Mouse (Mus musculus): Measurements from ENCODE around the gene Tmem14c. TPM values are rescaled to one million over a fixed set of nuclear protein-coding genes. Genes with fewer than 3 reads are reported as not detected.

Gene Tmem14c
- total RNA-seq, 2 experiments from 2014 or later: 56.1 to 57.2 TPM

DNA sequence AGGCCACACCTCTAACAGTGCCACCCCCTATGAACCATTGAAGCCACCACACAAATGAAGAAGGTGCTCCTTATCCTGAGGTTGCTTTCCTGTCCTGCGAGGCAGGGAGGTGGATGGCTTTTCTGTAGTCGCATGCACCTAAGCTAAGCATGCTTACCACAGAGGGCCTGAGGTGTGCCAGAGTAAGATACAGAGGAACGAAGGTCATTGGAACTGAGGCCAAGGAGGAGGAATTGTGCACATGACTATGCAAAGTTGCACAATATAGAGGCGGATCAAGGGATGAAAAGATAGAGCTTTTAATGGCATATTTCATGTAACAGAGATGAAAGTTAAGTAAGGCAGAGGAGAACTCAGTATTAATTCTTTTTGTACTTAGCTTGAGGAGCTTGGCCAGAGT lies 9.8 kb upstream of the Tmem14c start:
- DNase-seq: no peak
- intact Hi-C loops (cut with DNase I): no loop called here

DNA sequence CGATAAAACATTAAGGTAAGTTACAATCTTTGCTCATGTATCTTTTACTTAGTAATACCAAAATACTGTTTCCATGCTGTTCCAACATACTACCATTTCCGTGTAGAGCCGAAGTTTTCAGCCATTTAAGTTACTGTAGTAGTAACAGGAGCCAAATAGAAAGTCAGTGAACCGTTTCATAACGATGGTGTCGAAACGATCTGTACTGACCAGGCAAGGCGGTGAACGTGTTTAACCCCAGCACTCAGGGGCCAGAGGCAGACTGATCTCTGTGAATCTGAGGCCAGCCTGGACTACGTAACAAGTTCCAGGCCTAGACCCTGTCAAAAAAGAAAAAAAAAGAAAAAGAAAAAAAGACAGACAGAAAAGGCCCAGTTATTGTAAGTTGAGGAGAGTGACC lies 7.8 kb upstream of the Tmem14c start:
- DNase-seq: no peak
- intact Hi-C loops (cut with DNase I): no loop called here

DNA sequence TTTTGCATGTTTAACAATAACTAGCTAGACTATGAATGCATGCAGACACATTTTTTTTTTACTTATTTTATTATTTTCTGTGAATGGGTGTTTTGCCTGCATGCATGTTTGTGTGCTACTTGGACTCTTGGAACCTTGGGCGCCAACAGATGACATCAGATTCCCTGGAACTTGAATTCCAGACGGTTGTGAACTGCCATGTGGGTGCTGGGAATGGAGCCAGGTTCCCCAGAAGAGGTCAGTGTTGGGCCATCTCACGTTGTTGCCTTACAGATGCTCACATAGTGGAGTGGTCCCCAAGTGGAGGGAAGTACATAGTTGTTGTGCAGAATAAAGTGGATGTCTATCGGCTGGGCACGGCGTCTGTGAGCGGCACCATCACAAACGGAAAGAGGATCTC lies 7.1 kb upstream of the Tmem14c start:
- no peak for DNase-seq
- intact Hi-C loops (cut with DNase I): no loop called here

DNA sequence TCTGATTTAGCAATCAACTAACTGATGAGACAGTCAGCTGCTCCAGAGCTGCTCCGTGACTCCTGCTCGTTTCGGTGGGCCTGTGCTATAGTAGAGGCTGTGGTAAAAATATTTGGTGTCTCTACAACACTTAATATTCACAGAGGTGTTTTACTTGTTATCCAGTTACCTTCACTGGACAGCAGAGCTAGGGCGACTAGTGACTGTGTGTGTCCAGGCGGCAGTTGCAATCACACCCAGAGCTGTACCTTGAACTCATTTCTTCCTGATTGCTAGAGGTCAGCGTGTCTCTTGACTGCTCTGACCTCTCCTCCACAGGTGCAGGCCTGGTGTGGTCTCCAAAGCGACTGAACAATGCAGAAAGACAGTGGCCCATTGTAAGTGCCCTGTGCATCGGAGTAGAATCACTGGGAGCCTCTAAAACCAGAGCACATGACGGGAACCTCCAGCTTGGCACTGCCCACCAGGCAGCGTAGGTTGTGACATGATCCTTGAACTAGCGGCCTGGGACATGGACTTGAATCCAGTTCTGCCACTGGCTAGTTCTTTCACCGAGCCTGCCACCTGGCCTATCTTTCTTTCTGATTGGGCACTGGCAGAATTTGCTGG lies 809 bp downstream of the Tmem14c start:
- no peak for DNase-seq
- intact Hi-C loops (cut with DNase I): loop anchor here (10.0 kb wide), 1 partner anchor 218 kb away; no protein-coding TSS in a partner anchor

DNA sequence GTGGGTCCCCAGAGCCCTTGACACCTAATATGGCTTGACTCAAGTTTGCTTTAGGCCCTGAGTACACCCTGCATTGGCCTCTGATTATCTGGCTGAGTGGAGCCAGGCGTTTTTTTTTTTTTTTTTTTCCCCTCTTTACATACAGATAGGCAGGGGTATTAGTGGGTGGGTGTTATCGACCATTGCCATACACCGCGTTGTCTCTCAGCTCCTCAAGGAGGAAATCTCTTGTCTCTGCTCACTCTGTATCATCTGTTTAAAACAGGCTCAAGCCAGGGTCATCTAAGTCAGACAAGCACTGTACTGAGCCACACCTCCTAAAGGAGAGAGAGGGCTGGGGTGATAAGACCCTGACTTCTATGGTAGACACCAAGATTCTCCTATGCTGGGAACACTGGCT lies 1.7 kb downstream of the Tmem14c start:
- no peak for DNase-seq
- intact Hi-C loops (cut with DNase I): loop anchor here (10.0 kb wide), 1 partner anchor 217 kb away; no protein-coding TSS in a partner anchor

DNA sequence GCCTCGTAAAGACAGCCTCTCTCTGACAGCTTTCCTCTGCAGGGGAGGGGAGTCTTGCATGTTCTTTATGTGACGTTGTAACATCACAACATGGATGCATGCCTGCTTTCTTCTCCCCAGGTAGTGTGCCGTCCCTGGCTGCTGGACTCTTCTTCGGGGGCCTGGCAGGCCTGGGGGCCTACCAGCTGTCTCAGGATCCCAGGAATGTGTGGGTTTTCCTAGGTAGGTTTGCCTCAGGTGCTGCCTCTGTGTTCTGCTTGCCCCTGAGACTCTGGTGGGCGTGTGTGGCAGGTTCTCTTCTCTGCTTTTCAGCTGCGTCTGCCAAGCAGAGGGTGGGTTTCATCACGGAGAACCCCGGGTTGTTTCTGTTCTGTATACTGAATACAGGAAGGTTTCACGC lies 2.1 kb downstream of the Tmem14c start:
- intact Hi-C loops (cut with DNase I): loop anchor here (10.0 kb wide), 1 partner anchor 217 kb away; no protein-coding TSS in a partner anchor

DNA sequence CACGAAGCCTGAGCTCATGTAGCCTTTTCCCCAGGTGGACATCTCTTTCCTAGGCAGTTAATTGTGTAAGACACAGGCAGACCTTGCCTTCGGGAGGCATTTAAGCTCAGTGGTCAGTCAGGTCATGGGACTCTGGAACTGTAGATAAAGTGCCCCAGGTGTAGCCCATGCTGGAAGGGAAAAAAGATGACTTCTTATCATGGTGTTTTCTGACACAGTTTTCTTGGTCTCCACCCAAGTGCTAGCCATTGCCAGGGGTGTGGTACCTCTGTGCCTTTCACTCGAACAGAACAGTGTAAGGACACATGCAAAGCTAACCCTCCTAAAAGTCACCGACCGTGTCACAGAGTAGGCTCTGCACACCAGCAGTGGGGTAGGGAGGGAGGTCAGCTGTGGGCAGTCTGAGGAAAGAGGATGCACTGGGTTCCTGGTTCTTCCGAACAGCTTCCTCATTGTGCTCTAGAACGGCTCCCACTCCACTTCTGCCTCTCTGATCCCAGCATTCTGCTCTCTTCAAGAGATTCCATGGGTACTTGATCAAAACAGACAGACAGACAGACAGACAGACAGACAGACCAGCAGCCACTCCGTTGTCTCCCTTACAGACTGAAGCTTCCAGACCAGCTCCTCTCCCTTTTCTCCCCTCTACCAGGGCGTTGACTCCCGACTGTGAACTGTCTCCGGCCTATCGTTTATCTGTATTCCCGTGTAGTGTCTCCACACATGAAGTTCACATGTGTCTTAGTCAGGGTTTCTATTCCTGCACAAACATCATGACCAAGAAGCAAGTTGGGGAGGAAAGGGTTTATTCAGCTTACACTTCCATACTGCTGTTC lies 2.9 kb downstream of the Tmem14c start:
- intact Hi-C loops (cut with DNase I): loop anchor here (10.0 kb wide), 1 partner anchor 216 kb away; no protein-coding TSS in a partner anchor
- DNase-seq: no peak

More for the DNA sequence above, 2.1 kb downstream of the Tmem14c start:
- no peak for DNase-seq

DNA sequence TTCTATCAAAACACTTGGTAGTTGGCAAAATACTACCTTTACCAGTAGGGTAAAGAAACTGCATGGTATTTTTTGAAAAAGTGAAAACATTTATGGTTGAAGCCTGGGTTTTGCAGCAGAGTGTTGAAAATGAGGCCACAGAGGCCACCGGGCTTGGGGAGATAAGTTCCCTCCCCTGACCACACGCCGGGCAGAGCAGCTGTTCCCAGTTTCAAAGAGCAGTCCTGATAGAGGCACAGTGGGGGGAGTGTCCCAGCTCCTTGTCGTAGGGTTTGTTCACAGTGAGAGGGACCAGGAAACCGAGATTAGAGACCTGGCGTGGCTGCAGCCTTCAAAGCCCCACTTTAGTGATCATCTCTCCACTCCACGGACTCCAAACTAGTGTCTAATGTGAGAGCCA lies 4.4 kb downstream of the Tmem14c start:
- intact Hi-C loops (cut with DNase I): no loop called here
- DNase-seq: no peak

DNA sequence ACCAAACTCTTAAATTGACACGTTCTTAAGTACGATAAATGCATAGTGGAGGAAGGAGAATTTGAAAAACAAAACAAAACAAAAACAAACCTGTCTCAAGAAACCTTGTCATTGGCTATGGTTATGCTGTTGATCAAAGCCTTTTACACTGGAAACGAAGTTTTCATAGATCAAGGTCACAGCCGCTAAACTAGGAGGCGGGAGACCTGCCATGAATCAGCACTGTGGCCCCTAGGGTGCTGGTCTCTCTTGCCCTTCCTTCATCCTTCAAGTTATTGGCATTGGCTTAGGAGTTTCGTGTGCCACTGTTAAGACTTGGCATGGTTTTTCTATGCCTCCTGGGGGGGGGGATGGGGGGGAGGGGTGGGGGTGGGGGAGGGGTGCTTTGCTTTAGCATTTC lies 5.5 kb downstream of the Tmem14c start:
- intact Hi-C loops (cut with DNase I): no loop called here
- DNase-seq: no peak

DNA sequence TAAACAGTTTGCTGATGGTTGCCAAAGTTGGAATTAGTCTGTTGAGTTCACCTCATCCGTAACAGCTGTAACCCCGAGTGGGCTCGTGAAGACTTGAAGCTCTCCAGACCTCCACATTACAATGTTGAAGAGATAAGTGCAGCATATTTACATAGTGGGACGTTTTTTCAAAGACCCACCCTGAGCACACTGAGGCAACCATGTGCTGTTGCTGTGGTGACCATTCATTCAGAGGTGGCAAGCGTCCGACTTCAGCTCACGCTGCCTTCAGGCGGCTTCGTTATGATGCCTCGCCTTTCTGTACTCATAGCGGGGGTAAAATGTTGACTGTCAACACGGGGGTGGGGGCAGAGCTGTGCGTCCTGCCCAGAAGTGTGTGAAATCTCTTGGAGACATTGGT lies 6.0 kb downstream of the Tmem14c start:
- intact Hi-C loops (cut with DNase I): no loop called here
- no peak for DNase-seq

DNA sequence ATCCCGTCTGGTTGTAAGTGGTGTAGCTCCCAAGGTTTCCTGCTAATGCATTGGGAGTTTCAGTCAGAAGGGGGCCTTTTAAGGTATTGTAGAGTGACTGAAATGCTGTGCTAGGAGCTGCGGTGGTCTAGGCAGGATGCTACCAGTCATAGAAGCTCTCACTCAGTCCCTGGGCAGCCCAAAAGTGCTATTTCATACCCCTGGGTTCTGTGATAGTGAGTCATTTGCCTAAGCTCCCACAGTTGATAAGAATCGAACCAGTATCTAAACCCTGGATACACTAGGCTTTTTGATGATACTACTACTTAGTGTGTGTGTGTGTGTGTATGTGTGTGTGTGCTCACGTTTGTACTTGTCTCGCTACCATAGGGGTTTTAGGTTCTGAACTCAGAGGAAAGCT lies 14.0 kb downstream of the Tmem14c start:
- intact Hi-C loops (cut with DNase I): no loop called here
- DNase-seq: no peak

DNA sequence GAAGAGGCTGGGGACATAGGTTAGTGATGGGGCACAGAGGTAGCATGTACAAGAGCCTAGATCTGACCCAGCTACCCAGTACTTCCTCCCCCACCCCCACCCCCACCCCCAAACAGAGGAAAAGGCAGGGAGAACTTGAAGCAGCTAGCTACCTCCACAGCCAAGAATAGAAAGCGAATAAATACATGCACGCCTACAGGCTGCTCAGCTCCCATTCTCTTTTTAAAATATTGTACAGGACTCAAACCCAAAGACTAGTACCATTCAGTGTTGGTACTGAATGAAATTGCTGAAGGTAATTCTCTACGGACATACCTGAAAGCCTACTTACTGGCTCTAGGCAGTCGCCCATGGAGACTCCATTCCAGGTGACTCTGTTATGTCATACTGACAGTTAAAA lies 26.4 kb downstream of the Tmem14c start:
- no peak for DNase-seq
- intact Hi-C loops (cut with DNase I): loop anchor here (10.0 kb wide), 1 partner anchor 258 kb away; no protein-coding TSS in a partner anchor

DNA sequence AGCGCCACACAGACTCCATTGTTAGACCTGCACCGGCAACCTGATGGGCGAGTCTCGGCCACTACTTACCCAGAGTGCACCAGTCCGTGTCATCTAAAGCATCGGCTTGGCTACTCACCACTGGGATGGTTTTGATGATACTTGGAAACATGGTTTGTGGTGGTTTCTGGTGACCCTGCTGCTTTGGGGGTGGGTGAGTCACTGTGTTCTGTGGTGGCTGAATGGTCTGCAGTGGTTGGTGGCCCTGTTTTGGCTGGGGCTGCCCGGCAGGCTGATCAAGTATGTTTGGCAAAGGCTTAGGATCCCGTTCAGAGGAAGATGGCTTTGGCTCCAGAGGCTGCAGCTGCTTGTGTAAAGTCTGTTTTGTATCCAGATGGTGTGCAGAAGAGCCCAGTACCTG lies 29.8 kb downstream of the Tmem14c start:
- DNase-seq: no peak
- intact Hi-C loops (cut with DNase I): loop anchor here (10.0 kb wide), 1 partner anchor 261 kb away; no protein-coding TSS in a partner anchor

DNA sequence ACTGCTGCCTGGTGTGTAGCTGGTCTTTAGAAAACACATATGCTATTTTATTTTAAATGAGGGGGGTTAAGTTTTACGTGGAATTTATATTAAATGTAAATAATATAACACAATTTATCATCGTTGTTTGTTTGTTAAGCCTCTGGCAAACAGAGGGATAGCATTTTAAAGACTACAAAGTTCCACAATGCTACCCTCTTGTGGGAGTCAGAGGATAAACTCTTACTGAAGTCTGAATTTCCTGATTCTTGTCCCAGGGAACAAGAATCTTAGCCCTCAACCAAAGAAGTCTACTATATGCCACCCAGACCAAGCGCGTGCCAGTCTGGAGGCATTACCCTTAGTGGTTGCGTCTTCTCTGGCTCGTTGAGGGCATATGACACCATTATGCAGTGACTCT lies 31.2 kb downstream of the Tmem14c start:
- no peak for DNase-seq
- intact Hi-C loops (cut with DNase I): loop anchor here (10.0 kb wide), 1 partner anchor 262 kb away; no protein-coding TSS in a partner anchor

DNA sequence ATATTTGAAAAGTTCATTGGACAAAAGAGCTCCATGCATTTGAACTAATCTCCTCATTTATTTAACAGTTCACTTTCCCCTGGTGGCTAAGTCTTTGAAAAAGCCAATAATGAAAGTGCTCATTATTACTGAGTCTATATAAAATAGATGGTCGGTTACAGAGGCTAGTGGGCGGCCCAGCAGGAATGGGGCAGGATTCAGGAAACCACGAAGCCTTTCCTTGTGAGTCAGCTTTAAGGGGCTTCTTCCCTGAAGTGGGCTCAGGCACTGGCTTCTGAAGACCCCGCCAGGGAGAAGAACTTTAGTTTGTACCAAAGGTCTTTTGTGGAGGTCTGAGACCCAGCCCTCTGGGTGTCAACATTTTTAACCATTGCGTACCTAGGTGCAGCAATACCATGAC lies 35.9 kb downstream of the Tmem14c start:
- intact Hi-C loops (cut with DNase I): no loop called here
- no peak for DNase-seq

DNA sequence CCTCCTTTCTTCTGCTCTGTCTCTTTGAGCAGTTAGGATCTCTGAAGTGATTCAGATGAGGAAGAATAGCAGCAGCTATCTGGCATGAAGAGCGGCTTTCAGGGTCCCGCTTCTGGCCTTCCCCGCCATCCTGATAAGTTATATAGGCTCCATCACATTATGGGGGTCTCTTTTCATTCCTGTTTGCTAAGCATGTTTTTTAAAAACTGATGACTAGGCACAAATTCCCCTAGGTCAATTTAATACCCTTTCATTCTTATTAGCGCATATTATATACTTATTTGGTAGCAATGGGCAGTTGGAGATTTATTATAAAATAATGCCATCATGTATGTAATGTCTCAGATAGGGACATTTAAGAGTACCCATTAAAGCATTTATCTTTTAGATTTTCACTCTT lies 51.5 kb downstream of the Tmem14c start:
- no peak for DNase-seq
- intact Hi-C loops (cut with DNase I): no loop called here

DNA sequence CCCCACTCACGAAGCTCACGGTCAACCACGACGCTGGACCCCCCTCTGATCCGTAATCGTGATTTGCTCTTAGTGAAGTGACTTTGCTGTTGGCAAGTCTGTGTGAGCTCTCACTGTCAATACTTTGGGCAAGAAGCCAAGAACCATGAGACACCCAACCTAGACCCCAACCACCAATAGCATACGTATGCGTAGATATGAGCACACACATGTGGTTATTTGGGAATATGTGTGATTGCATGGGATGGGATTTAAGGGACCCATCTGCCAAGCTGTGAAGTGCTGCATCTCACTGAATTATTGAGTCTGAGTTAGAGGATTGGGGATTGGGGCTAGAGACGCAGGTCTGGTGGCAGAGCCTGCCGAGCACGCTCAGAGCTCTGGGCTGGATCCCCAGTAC lies 55.5 kb downstream of the Tmem14c start:
- DNase-seq: no peak

More for the DNA sequence above, 55.5 kb downstream of the Tmem14c start:
- intact Hi-C loops (cut with DNase I): no loop called here

Other genes with a start within 250 kb of the Tmem14c start
- 10 to 100 TPM; 10.7 to 11.7 TPM for gene Gcnt2, start 156.5 kb upstream of the Tmem14c start, total RNA-seq (2021)
- 10 to 100 TPM; 29.8 to 33.7 TPM for gene Pak1ip1, start 15.3 kb upstream of the Tmem14c start, total RNA-seq (2021)
- 1 to 10 TPM; 2.6 to 4.0 TPM for gene Mak, start 63.4 kb downstream of the Tmem14c start, total RNA-seq (2021)
- not detected for gene Gcm2, start 94.7 kb downstream of the Tmem14c start, total RNA-seq (2021)
- gene Sycp2l, start 98.0 kb downstream of the Tmem14c start, total RNA-seq (2021): under 1 TPM in 1 of 2 experiments, not detected in 1; 0.14 TPM
- 10 to 100 TPM; 42.9 to 44.9 TPM for gene Elovl2, start 204.1 kb downstream of the Tmem14c start, total RNA-seq (2021)
- gene Smim13, start 233.6 kb downstream of the Tmem14c start, total RNA-seq (2021): 10 to 100 TPM; 84.0 to 84.6 TPM